9 mouse cellular contexts compared by ENCODE assay signal in genomic region chr7:90150311-90150710, GRCm38 (mm10). TPM values are rescaled to one million over a fixed set of nuclear protein-coding genes. Genes with fewer than 3 reads are reported as not detected.
DNase-seq lines count a peak whose midpoint lies in the region; ATAC-seq and TF ChIP-seq lines count a peak whose summit lies in the region.
"Had no signal": no experiment of that assay in that cellular context is flagged by ENCODE, and none has a peak within 500 bp of the region (broad histone marks: within the 10 kb centered on the region; RNA-seq: fewer than 3 reads in every experiment).

No protein-coding gene starts in this region.

- H3K9me3 ChIP-seq in forebrain, postnatal 0 days (ENCODE audit: low read length): no peaks in the 10 kb centered on the region
- no peaks in the 10 kb centered on the region for H3K9me3 ChIP-seq in hindbrain, embryonic 14.5 days (ENCODE audit: control insufficient read depth, low read length)
- H3K9me3 ChIP-seq in midbrain, postnatal 0 days (ENCODE audit: low read length): no peaks in the 10 kb centered on the region
- H3K9me3 ChIP-seq: megakaryocyte, embryonic 14.5 days had no signal

- no peak overlapping the region for H3K4me2 ChIP-seq in forebrain, postnatal 0 days (ENCODE audit: low read depth)
- no peak overlapping the region for H3K4me2 ChIP-seq in hindbrain, embryonic 14.5 days (replicated peaks)
- H3K4me2 ChIP-seq in midbrain, postnatal 0 days (ENCODE audit: low read depth, low read length, poor library complexity, severe bottlenecking): no peak overlapping the region

- ATAC-seq in cerebellum, adult (ENCODE audit: insufficient number of reproducible peaks, low FRiP score, low TSS enrichment): peak; percentile 87
- peak; percentile 63 for ATAC-seq in forebrain, postnatal 0 days
- ATAC-seq in hindbrain, embryonic 14.5 days (ENCODE audit: low FRiP score): no peak
- no peak for ATAC-seq in midbrain, postnatal 0 days (ENCODE audit: low FRiP score)

- no peak overlapping the region for H3K27ac ChIP-seq in testis, adult 2 months (ENCODE audit: control insufficient read depth, insufficient read depth, low read depth, low read length)
- no peak overlapping the region for H3K27ac ChIP-seq in forebrain, postnatal 0 days (ENCODE audit: low read depth, low read length)
- no peak overlapping the region for H3K27ac ChIP-seq in hindbrain, embryonic 14.5 days
- no peak overlapping the region for H3K27ac ChIP-seq in midbrain, postnatal 0 days (ENCODE audit: low read depth, low read length)

- peak; percentile 20; the same call in 1 of the 2 replicates for TF ChIP-seq CTCF in testis, adult 2 months (IDR thresholded peaks at IDR 0.05; ENCODE audit: control insufficient read depth, insufficient read depth, insufficient replicate concordance, low read depth, low read length)
- peak; percentile 73 for TF ChIP-seq CTCF in forebrain, postnatal 0 days (IDR thresholded peaks at IDR 0.05; ENCODE audit: low read depth)
- peak; percentile 84 for TF ChIP-seq CTCF in midbrain, postnatal 0 days (IDR thresholded peaks at IDR 0.05)

- no peak for DNase-seq in testis, postnatal 14 days (ENCODE audit: low spot score)
- DNase-seq in forebrain, postnatal 0 days: peak; percentile 35
- DNase-seq in hindbrain, embryonic 14.5 days (ENCODE audit: low spot score): peak; percentile 56
- peak; percentile 76 for DNase-seq in liver
- peak; percentile 68 for DNase-seq in midbrain, postnatal 0 days (ENCODE audit: low spot score)
- DNase-seq in telencephalon, adult 2 months (ENCODE audit: low read depth, low spot score): peak; percentile 19

- WGBS in forebrain, postnatal 0 days: 47% methylated on average over 2 of the region's 2 CpGs
- WGBS in hindbrain, embryonic 14.5 days: 50% methylated on average over 2 of the region's 2 CpGs
- WGBS in midbrain, postnatal 0 days: 46% methylated on average over 2 of the region's 2 CpGs

- H3K9ac ChIP-seq in forebrain, postnatal 0 days: no peak overlapping the region
- H3K9ac ChIP-seq in hindbrain, embryonic 14.5 days: no peak overlapping the region
- no peak overlapping the region for H3K9ac ChIP-seq in midbrain, postnatal 0 days (replicated peaks; ENCODE audit: low read length, poor library complexity, severe bottlenecking)

- H3K4me3 ChIP-seq in testis, adult 2 months (ENCODE audit: control insufficient read depth, low read depth, low read length): no peak overlapping the region
- no peak overlapping the region for H3K4me3 ChIP-seq in forebrain, postnatal 0 days (ENCODE audit: low read depth, low read length)
- H3K4me3 ChIP-seq in hindbrain, embryonic 14.5 days (replicated peaks; ENCODE audit: low read length): no peak overlapping the region
- H3K4me3 ChIP-seq in midbrain, postnatal 0 days (ENCODE audit: low read depth, low read length): no peak overlapping the region
- H3K4me3 ChIP-seq: megakaryocyte, embryonic 14.5 days had no signal

- no peaks in the 10 kb centered on the region for H3K27me3 ChIP-seq in testis, adult 2 months (ENCODE audit: control insufficient read depth, insufficient read depth, low read length)
- no peaks in the 10 kb centered on the region for H3K27me3 ChIP-seq in forebrain, postnatal 0 days (ENCODE audit: insufficient read depth, low read length)
- H3K27me3 ChIP-seq in hindbrain, embryonic 14.5 days (ENCODE audit: control insufficient read depth, insufficient read depth, low read length): no peaks in the 10 kb centered on the region
- no peaks in the 10 kb centered on the region for H3K27me3 ChIP-seq in midbrain, postnatal 0 days (ENCODE audit: insufficient read depth, low read length)
- H3K27me3 ChIP-seq: megakaryocyte, embryonic 14.5 days had no signal

- H3K36me3 ChIP-seq in testis, adult 2 months (ENCODE audit: control insufficient read depth, insufficient read depth, low read length): no peaks in the 10 kb centered on the region
- H3K36me3 ChIP-seq in forebrain, postnatal 0 days (ENCODE audit: insufficient read depth): 0 out of 2 replicates have a peak, but pooled peaks cover 3% of the 10 kb centered on the region
- 0 out of 2 replicates have a peak, but pooled peaks cover 5% of the 10 kb centered on the region for H3K36me3 ChIP-seq in hindbrain, embryonic 14.5 days (replicated peaks; ENCODE audit: control insufficient read depth, insufficient read depth)
- H3K36me3 ChIP-seq in midbrain, postnatal 0 days (ENCODE audit: insufficient read depth, low read length): no peaks in the 10 kb centered on the region

- TF ChIP-seq POLR2A in testis, adult 2 months (IDR thresholded peaks at IDR 0.05; ENCODE audit: control insufficient read depth, low read depth, low read length): no peak

- H3K4me1 ChIP-seq in testis, adult 2 months (ENCODE audit: control insufficient read depth, insufficient read depth, low read length): no peaks in the 10 kb centered on the region
- H3K4me1 ChIP-seq in forebrain, postnatal 0 days (ENCODE audit: insufficient read depth): no peaks in the 10 kb centered on the region; the same call in 1 of the 2 replicates
- peaks cover 10% of the 10 kb centered on the region; the same call in 1 of the 2 replicates for H3K4me1 ChIP-seq in hindbrain, embryonic 14.5 days (replicated peaks; ENCODE audit: control insufficient read depth, insufficient read depth, low read length)
- H3K4me1 ChIP-seq in midbrain, postnatal 0 days (ENCODE audit: insufficient read depth, low read length): no peaks in the 10 kb centered on the region

RNA-seq across cellular contexts. Expression of gene Picalm, which starts 20.3 kb away (rescaled TPM):
- polyA plus RNA-seq in testis, adult 2 months (2012; rRNA removed): 79.7 and 84.5 TPM in 2 replicates
- 211 and 242 TPM in 2 replicates for total RNA-seq in forebrain, postnatal 0 days (2014; rRNA removed)
- polyA plus RNA-seq in forebrain, postnatal 0 days (2015; fragmentation: Nextera tagmentation; extraction: Ambion mirVana): 16.5 and 21.2 TPM in 2 replicates
- 46.2 and 53.9 TPM in 2 replicates for polyA plus RNA-seq in hindbrain, embryonic 14.5 days (2014; fragmentation: Nextera tagmentation; extraction: Ambion mirVana)
- 173 and 215 TPM in 2 replicates for total RNA-seq in midbrain, postnatal 0 days (2014; rRNA removed)
- polyA plus RNA-seq in midbrain, postnatal 0 days (2015; fragmentation: Nextera tagmentation; extraction: Ambion mirVana): 20.2 and 24.8 TPM in 2 replicates

Comparison
In these comparisons a context has a peak if more than half of its experiments do, and no peak if none do; other contexts are left out.
1. CTCF ChIP-seq: peak in every context shown above with its lines; median percentile 84 in midbrain, postnatal 0 days; 73 in forebrain, postnatal 0 days; 20 in testis, adult 2 months.
2. ATAC-seq: peak in cerebellum, adult (single experiment) and forebrain, postnatal 0 days (single experiment); none in hindbrain, embryonic 14.5 days (single experiment) and midbrain, postnatal 0 days (single experiment).